Mouse (Mus musculus): ENCODE results near the gene Coro6.

Gene Coro6

DNA sequence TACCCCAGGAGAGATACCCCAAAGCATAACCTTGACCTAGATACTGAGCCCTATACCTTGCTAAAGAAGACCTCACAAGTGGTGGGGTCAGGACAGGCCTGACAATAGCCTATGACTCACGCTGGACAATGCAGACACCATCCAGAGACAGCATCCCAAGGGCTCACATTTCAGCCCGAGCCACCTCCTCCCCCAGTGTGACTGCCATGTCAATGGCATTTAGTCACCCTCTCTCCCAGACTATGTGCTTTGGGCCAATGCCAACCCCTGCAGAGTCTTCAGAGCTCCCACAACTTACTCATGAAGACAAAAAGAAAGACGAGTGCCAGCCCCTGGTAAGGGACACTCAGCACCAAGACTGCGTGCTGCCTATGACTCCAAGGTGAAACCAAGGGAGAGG lies 2.5 kb downstream of the Coro6 start:
- DNase-seq (ENCODE audit: low spot score), result no peak

- no peak for DNase-seq (ENCODE audit: low spot score)
These were observed 2.9 kb downstream of the Coro6 start for GRCm38 (mm10) chr11:77465111-77465510.

- no peak for DNase-seq (ENCODE audit: low spot score)
These were observed 4.3 kb downstream of the Coro6 start for GRCm38 (mm10) chr11:77466544-77466943.

DNA sequence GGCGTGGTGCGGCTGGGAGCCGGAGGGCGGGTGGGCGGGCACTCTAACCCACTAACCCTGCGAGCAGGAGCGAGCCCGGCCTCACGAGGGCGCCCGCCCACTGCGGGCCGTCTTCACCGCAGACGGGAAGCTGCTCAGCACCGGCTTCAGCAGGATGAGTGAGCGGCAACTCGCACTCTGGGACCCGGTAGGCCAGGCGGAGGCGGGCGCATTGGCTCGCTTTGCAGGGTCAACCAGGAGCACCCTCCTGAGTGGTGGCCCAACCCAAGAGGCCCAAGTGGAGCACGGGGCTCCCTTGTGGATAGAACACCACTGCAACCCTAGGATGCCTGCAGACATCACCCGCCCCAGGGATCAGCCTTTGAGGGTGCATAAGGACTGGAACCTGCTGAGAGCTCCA lies 4.9 kb downstream of the Coro6 start:
- DNase-seq (ENCODE audit: low spot score), result peak; percentile 79

GRCm38 (mm10) chr11:77467784-77468183 lies 5.6 kb downstream of the Coro6 start:
- peak; percentile 81 for DNase-seq (ENCODE audit: low spot score)

DNA sequence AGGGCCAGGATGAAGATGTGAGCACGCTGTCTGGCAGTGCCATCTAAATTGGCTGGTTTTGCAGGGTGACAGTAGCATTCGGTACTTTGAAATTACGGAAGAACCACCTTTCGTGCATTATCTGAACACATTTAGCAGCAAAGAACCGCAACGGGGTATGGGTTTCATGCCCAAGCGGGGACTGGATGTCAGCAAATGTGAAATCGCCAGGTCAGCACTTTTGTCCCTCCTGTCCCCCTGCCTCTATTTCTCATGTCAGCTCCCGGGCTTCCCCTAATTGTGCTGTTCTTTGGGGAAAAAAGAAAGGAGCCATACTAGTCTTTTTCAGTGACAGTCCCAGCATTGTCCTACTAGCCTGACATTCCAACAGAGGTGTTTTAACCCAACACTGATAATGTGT lies 6.2 kb downstream of the Coro6 start:
- no peak for DNase-seq (ENCODE audit: low spot score)

DNA sequence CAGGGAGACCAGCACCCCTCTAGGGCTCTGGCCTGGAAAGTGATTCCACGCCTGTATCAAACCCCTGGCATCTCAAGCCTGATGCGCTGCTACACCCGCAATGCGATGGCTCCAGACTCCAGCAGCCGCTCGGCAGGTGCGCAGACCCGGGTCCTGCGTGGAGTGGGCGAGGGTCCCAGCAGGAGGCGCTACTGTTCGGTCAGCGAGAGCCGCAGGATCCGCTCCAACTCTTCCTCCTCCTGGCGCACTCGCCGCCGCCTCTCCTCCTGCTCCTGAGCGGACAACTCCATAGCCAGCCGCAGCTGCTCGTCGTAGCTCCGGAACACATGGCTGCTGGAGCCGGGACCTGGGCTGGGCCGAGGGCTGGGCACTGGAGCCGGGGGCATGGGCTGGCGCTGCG lies 9.2 kb downstream of the Coro6 start:
- no peak for DNase-seq (ENCODE audit: low spot score)

DNA sequence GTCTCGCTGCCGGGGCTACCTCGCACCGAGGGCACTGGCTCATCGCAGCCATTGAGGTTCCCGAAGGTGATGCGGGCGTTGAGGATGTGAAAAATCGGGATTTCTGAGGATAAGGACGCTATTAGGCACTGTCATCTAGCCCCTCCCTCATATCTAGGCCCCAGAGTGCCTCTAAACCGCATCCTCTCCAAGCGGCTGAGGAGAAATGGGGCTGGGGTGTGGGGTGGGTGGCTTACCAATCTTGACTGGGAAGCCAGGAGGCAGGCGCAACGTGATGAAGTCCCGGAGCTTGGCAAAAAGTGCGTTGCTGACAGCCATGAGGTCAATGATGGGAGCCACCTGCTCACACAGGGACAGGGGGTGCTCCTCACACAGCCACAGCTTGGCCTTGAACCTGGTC lies 10.6 kb downstream of the Coro6 start:
- DNase-seq (ENCODE audit: low spot score), result no peak

DNA sequence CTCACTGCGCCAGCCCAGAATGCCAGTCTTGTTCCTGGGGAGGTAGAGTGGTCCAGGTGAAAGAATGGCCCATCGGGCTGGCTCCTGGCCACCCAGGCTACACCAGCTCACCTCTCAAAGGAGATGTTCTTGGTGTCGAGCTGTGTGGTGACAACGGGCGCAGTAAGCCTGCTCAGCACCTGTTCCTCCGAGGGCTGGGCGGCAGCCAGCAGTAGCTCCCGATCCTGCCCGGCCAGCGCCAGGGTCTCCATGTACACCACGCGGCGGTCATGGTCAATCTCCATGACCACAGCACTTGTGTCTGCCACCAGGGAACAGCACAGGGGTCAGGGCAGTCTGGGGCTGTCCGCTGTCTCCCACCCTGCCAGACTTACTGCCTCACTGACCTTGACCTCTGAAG lies 14.0 kb downstream of the Coro6 start:
- DNase-seq (ENCODE audit: low spot score), result no peak

DNA sequence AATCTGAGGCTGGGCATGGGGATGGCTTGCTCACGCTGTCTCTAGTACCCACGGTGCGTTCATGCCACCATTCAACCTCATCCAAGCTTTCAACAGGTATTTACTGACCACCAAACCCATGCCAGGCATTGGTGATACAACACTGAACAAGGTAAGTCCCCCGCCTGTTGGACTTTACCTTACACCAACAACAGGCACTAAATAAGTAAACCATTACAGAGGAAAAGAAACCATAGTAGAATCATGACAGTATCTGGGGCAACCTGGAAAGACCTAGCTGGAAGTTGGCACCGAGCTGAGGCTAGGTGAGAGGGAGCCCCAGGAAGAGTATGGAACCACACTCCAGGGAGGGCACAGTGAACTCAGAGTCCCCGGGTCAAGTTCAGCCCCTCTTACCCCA lies 14.7 kb downstream of the Coro6 start:
- DNase-seq (ENCODE audit: low spot score), result no peak

GRCm38 (mm10) chr11:77483043-77483442 lies 20.8 kb downstream of the Coro6 start:
- DNase-seq (ENCODE audit: low spot score), result no peak

DNA sequence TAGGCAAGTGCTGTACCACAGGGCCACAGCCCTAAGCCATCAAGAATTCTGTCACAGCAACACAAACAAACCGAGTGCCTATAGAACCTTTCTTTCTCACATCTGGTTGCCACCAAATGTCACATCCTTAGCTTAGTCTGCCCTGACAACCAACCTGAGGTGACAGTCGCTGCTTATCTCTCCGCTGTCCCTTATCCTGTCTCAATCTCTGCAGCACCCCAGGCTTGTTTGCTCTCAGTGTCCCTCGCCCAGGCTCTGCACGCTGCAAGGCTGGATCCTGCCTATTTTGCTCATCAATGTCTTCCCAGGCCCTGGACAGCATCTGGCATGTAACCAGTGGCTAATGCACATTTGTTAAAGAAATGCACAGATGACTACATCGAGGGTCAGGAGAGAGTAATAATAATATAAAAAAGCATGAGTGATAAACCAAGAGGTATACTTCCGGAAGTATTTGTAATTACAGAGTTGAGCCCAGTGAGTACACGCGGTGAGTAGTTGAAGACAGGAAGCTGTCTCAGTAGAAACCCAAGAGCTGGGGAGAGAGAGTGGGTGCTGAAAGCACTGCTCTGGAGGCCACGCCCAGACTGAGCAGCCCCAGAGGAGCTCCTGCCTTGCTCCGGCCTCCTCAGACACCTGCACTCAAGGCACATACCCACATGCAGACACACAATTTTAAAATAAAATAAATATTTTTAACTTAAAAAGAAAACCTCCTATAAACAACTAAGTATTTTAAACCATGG lies 21.5 kb downstream of the Coro6 start:
- no peak for DNase-seq (ENCODE audit: low spot score)

DNA sequence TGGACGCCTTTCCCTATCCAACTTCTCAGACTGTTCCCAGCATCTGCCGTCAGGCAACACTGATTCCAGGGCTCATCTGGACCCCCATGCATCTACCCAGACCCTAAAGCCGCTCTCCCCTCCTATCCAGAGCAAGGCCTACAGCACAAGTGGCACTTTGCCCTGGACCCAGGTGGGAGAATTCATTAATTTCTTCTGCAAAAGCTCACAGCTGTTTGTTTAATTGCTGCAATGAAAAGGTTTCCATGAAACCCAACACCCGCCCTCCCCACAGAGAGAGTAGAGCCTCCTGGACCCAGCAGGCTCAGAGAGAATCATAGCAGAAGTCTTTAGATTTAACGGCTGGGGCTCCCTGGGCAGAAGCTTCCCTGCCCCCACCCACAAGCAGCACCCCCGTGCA lies 23.0 kb downstream of the Coro6 start:
- no peak for DNase-seq (ENCODE audit: low spot score)

DNA sequence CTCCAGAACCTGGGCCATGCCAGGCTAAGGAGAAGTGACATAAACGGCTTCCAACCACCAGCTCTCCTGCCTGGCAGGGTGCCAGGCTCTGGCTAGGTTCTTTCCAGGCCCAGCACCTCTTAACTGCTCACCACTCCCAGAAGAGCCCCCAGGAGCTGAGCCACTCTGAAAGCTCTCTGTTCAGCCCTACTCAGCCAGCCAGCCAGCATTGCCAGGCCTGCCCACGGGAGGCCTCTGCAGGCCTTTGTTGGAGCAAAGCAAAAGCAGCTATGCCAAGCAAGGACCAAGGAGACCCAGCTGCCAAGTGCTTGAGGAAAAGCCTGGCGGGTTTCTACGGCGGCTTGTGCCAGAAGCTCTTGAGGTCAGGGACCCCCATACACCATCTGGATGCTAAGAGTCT lies 24.6 kb downstream of the Coro6 start:
- no peak for DNase-seq (ENCODE audit: low spot score)

DNA sequence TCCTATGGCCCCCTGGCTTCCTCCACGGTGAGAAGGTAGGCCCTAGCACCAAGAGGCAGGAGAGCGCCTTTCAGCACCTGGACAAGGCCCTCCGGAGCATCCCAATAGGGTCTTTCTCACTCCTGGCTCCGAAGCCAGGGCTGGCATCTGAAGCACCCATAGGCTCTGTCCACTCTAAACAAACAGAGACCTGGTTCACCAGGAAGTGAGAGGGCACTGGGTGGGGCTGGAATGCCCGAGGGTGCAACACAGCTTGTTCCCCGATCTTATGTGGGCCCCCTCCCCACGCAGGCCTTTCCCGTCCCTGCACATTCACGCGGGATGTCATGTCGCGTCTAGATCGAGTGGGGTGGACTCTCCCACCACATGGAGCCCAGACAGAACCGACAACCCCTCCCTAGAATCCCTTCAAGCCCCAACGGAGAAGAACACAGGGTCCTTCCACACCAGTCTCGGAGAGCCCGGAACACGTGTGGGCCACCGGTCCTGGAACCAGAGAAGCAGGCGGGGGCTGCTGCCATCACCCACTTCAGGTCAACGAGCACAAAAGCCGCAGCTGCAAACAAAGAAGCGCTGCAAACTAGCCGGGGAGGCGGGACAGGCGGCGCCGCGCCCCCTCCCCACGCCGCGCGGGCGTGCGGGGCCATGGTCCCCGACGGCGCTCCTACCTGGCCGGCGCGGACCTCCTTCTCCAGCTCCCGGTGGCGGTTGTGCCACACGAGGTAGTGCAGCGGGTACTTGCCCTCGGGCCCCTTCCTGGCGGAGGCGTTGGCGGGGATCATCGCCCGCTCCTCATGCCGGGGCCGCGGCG lies 26.8 kb downstream of the Coro6 start:
- DNase-seq (ENCODE audit: low spot score), result no peak

DNA sequence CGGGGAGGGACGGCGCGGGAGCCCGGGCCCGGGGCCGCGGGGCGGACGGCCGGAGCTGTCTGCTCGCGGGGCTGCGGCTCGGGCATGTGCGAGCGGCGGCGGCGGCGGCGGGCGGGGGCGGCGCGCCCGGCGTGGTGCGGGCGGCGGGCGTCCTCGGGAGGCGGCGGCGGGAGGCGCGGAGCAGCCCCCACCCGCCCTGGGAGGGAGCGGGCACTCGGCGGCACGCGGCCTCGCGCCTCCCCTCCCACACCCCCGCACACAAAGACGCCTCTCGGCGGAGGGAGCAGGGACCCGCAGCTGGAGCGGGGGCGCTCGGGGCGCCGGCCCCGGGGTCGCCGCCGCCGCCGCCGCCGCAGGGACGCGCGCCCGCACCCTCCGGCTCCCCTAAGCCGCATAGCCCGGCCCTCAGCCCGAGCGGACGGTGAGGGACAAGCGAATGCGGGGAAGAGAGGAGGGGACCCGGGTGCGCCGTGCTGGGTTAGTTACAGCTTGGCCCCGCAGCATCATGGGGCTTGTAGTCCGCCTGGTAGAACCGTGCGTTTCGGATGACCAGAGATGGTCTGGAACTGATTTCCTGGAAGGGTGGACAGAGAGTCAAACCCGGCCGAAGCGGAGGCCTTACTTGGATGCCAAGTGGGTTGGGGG lies 27.5 kb downstream of the Coro6 start, which contains the start of gene Ankrd13b:
Gene Ankrd13b, minus strand, starts transcription at position 88 of the 645 bp plus-strand sequence.
- DNase-seq (ENCODE audit: low spot score), result peak; percentile 81

DNA sequence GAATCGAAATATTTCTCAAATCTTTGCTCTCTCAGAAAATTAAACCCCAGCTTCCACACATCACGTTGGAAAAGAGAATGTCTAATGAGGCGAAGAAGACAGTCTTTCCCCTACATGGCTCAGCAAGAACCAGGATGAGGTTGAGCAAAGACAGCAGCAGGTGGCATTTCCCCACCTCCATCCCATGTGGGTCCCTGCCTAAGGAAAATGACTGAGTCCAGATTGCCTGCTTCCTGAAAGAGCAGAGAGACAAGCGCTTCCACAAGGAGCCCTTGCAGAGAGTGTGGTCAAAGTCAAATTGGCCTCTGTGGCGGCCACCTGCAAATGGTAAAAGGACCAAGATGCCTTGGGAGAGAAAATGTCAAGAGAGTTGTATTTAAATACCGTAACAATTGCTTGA lies 28.2 kb downstream of the Coro6 start:
- no peak for DNase-seq (ENCODE audit: low spot score)

- peak; percentile 93 for DNase-seq (ENCODE audit: low spot score)
These were observed 28.9 kb downstream of the Coro6 start for GRCm38 (mm10) chr11:77491123-77491501.

DNA sequence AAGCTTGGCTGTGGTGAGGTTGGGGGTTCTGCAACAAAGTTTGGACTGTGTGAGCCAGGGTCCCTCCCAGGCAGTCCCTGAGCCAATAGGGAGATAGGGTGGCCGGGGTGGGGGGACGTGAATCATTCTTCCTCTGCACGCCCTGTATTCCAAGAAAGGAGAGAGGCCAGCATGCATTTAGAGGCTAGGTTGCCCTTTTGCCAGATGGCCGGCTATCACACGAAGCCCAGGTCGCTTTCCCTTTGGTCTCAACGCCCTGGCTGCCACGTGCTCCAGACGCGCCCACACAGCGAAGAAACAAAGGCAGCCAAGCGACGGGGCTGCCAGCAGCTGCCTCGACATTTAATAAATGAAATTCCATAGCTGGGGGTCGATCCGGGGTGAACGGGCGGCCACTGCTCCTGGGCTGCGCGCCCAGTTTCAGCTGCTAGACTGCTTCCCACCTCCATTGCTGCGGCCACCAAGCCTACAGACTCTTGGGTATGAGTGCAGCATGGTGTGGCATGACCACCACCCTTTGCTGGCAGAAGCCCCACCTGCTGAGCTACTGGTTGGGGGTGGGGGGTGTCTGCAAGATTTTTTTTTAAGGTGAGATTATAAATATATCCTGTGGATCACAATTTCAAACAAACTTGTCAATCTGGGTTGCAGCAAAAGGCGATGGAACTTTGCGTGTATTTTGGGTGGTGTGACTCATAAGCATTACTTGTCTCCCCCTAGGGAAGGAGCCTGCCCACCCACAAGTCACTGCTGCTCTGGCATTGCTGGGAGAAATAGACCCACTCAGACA lies 29.5 kb downstream of the Coro6 start:
- DNase-seq (ENCODE audit: low spot score), result no peak

DNA sequence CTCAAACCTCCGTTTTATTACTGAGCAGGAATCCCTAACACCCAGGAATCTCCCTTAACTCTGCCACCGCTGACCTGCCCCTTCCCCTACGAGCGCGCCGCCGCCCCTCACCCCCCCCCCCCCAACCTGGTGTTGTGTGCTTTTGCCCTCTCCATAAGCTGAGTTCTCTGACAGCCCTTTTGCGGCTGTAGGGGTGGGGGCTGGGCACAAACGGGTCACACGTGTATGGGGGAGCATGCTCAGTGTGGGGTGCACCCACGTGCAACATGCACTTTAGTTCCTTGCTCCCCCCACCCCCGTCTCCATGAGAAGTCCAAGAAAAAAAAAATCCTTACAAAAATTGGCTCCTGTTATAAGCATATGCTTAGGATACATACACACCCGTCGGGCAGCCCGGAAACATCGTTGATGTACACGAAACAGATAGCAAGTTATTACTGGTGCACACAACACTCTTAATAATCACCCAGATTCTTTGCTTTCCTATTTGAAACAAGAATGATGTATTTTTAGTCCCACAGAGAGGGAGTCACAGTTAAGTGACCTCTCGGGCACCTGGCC lies 30.2 kb downstream of the Coro6 start:
- DNase-seq (ENCODE audit: low spot score), result no peak

DNA sequence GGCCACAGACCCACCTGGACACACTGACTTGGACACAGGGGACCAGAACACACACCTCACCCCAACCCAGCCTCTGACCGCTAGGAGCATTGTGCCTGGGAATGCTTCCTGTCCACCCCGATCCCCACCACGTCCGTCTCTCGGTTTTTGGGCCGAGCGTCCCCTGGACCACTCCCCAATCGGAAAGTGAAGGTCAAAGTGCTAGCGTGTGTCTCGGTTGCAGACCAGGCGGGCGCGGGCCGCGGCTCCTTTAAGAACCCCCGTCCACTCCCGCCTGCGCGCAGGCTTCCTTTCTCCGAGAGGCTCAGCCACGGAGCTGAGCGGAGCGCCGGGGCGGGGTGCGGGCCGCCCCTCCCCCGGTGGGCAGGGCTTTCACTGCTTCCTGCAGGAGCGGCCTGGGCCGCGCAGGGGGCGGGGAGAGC lies 30.7 kb downstream of the Coro6 start:
- peak; percentile 93 for DNase-seq (ENCODE audit: low spot score)

Data from layer of hippocampus, adult 11-12 months (tissue).